Mouse (Mus musculus) E14TG2a.4 (cell line): ENCODE measurements around the gene Spem2.

Experiments
- CTCF ChIP-seq: conservative IDR thresholded peaks from 2 replicates; pipeline ENCODE4 v1.5.1; 2014; ENCODE audit warnings: low read length
- NANOG ChIP-seq: IDR thresholded peaks from 2 replicates; pipeline ENCODE4 v1.6.1; 2014; ENCODE audit warnings: borderline replicate concordance, low read length, mixed read lengths
- POU5F1 ChIP-seq: IDR thresholded peaks from 2 replicates; pipeline ENCODE4 v1.6.1; 2014; ENCODE audit warnings: low read length, borderline replicate concordance

- TF ChIP-seq CTCF (no peak), NANOG (no peak), POU5F1 (no peak)
Measured at GRCm38 (mm10) chr11:69791420-69791819, 26.8 kb downstream of the Spem2 start.
